Mouse (Mus musculus): Measurements from ENCODE around the gene Trh. TPM values are rescaled to one million over a fixed set of nuclear protein-coding genes. Genes with fewer than 3 reads are reported as not detected.

Gene Trh
- 6.6 and 11.1 TPM in 2 replicates for polyA plus RNA-seq (2014; fragmentation: Nextera tagmentation; extraction: Ambion mirVana)

- Histone ChIP-seq H3K27me3 (ENCODE audit: control insufficient read depth, insufficient read depth, low read length) (peaks cover 21% of the 10 kb centered on the region; the same call in 1 of the 2 replicates), H3K36me3 (ENCODE audit: control insufficient read depth, insufficient read depth, low read length) (no peaks in the 10 kb centered on the region), H3K9me3 (ENCODE audit: control insufficient read depth, low read length) (no peaks in the 10 kb centered on the region), H3K9ac (ENCODE audit: low read length) (peak within 1 kb of the TSS; percentile 64), H3K4me2 (peak within 1 kb of the TSS; percentile 57), H3K27ac (ENCODE audit: low read depth, low read length) (no peak within 1 kb of the TSS), H3K4me3 (ENCODE audit: low read depth, low read length) (peak within 1 kb of the TSS; percentile 26), H3K4me1 (ENCODE audit: control insufficient read depth, insufficient read depth, low read length) (peaks cover 19% of the 10 kb centered on the region)
- 1% methylated on average over 31 of the region's 31 CpGs for WGBS
- ATAC-seq (ENCODE audit: low FRiP score), result 0 out of 2 replicates have a peak, but pooled peaks have one; percentile 17
- DNase-seq (ENCODE audit: low spot score, missing footprints), result peak; percentile 91
These were observed at the start of gene Trh for GRCm38 (mm10) chr6:92244591-92244990. Trh (minus strand) TSS chr6:92244650.

GRCm38 (mm10) chr6:92290826-92291225 is 46.4 kb upstream of the Trh start:
- H3K27me3 ChIP-seq (ENCODE audit: control insufficient read depth, insufficient read depth, low read length), result no peaks in the 10 kb centered on the region
- no peak overlapping the region for H3K4me3 ChIP-seq (ENCODE audit: low read depth, low read length)
- H3K9ac ChIP-seq (ENCODE audit: low read length), result no peak overlapping the region
- no peaks in the 10 kb centered on the region for H3K4me1 ChIP-seq (ENCODE audit: control insufficient read depth, insufficient read depth, low read length)
- H3K27ac ChIP-seq (ENCODE audit: low read depth, low read length), result no peak overlapping the region
- ATAC-seq (ENCODE audit: low FRiP score) (no peak), DNase-seq (ENCODE audit: low spot score, missing footprints) (no peak)
- WGBS, result 89% methylated on average over 3 of the region's 3 CpGs
- no peaks in the 10 kb centered on the region for H3K36me3 ChIP-seq (ENCODE audit: control insufficient read depth, insufficient read depth, low read length)
- no peaks in the 10 kb centered on the region for H3K9me3 ChIP-seq (ENCODE audit: control insufficient read depth, low read length)
- H3K4me2 ChIP-seq, result no peak overlapping the region

- Histone ChIP-seq H3K4me3 (ENCODE audit: low read depth, low read length) (no peak overlapping the region), H3K27me3 (ENCODE audit: control insufficient read depth, insufficient read depth, low read length) (no peaks in the 10 kb centered on the region), H3K9ac (ENCODE audit: low read length) (no peak overlapping the region), H3K4me2 (no peak overlapping the region), H3K9me3 (ENCODE audit: control insufficient read depth, low read length) (no peaks in the 10 kb centered on the region), H3K4me1 (ENCODE audit: control insufficient read depth, insufficient read depth, low read length) (no peaks in the 10 kb centered on the region), H3K36me3 (ENCODE audit: control insufficient read depth, insufficient read depth, low read length) (no peaks in the 10 kb centered on the region), H3K27ac (ENCODE audit: low read depth, low read length) (no peak overlapping the region)
- 56% methylated on average over 4 of the region's 4 CpGs for WGBS
- ATAC-seq (ENCODE audit: low FRiP score) (no peak), DNase-seq (ENCODE audit: low spot score, missing footprints) (no peak)
These were observed 42.4 kb upstream of the Trh start for GRCm38 (mm10) chr6:92286889-92287288.

DNA sequence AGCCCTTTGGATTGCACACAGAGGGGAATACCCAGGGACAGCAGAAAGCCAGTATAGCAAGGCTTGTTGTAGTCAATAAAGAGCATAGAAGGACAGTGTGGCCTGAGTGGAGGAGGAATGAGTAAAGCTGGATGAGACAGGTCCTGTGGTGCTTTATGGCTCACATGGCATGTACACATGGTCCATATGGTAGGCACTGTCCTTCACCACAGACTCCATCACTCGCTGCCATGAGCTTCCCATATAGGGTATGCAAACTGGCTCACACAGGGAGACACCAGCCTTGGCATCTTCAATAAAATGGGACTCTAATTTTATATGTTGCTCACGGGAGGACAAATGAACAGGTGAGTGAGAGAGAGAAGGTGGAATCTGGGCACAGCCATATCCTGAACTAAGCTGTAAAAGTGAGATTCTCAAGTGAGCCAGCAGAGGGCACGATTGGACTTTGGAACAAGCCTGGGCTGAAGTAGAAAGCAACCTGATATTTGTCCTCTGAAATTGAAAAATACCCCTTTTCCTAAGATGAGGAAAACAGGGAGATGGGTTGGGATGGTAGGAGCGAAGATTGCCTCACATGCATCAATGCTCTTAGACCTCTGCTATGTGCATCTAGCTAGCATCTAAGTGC is 41.9 kb upstream of the Trh start:
- H3K4me2 ChIP-seq, result no peak overlapping the region
- no peak overlapping the region for H3K9ac ChIP-seq (ENCODE audit: low read length)
- no peaks in the 10 kb centered on the region for H3K9me3 ChIP-seq (ENCODE audit: control insufficient read depth, low read length)
- ATAC-seq (ENCODE audit: low FRiP score) (no peak), DNase-seq (ENCODE audit: low spot score, missing footprints) (peak; percentile 92)
- H3K27ac ChIP-seq (ENCODE audit: low read depth, low read length), result no peak overlapping the region
- 40% methylated on average over 4 of the region's 4 CpGs for WGBS
- no peaks in the 10 kb centered on the region for H3K27me3 ChIP-seq (ENCODE audit: control insufficient read depth, insufficient read depth, low read length)
- H3K36me3 ChIP-seq (ENCODE audit: control insufficient read depth, insufficient read depth, low read length), result no peaks in the 10 kb centered on the region
- no peak overlapping the region for H3K4me3 ChIP-seq (ENCODE audit: low read depth, low read length)
- no peaks in the 10 kb centered on the region for H3K4me1 ChIP-seq (ENCODE audit: control insufficient read depth, insufficient read depth, low read length)

DNA sequence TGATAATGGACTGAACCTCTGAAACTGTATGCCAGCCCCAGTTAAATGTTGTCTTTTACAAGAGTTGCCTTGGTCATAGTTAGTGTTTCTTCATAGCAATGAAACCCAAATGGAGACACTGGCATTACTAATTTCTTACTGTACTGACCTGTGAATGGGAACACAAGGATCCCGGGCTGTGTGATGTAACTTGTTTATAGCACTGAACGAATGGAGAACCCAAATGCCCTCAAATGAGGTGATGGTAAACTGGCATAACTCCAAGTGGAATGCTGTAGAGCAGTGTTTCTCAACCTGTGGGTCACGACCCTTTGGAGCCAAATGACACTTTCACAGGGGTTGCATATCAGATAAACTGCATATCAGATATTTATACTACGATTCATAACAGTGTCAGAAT is 41.1 kb upstream of the Trh start:
- H3K27ac ChIP-seq (ENCODE audit: low read depth, low read length), result no peak overlapping the region
- WGBS, result 77% methylated on average over 4 of the region's 4 CpGs
- H3K9ac ChIP-seq (ENCODE audit: low read length), result no peak overlapping the region
- DNase-seq (ENCODE audit: low spot score, missing footprints) (no peak), ATAC-seq (ENCODE audit: low FRiP score) (no peak)
- H3K4me3 ChIP-seq (ENCODE audit: low read depth, low read length), result no peak overlapping the region
- no peaks in the 10 kb centered on the region for H3K27me3 ChIP-seq (ENCODE audit: control insufficient read depth, insufficient read depth, low read length)
- H3K4me2 ChIP-seq, result no peak overlapping the region
- no peaks in the 10 kb centered on the region for H3K9me3 ChIP-seq (ENCODE audit: control insufficient read depth, low read length)
- no peaks in the 10 kb centered on the region for H3K36me3 ChIP-seq (ENCODE audit: control insufficient read depth, insufficient read depth, low read length)
- H3K4me1 ChIP-seq (ENCODE audit: control insufficient read depth, insufficient read depth, low read length), result no peaks in the 10 kb centered on the region

GRCm38 (mm10) chr6:92277179-92277578 is 32.7 kb upstream of the Trh start:
- DNase-seq (ENCODE audit: low spot score, missing footprints) (no peak), ATAC-seq (ENCODE audit: low FRiP score) (no peak)
- Histone ChIP-seq H3K27ac (ENCODE audit: low read depth, low read length) (no peak overlapping the region), H3K9ac (ENCODE audit: low read length) (no peak overlapping the region), H3K4me1 (ENCODE audit: control insufficient read depth, insufficient read depth, low read length) (peaks cover 2% of the 10 kb centered on the region; the same call in 1 of the 2 replicates), H3K27me3 (ENCODE audit: control insufficient read depth, insufficient read depth, low read length) (no peaks in the 10 kb centered on the region), H3K4me3 (ENCODE audit: low read depth, low read length) (no peak overlapping the region), H3K36me3 (ENCODE audit: control insufficient read depth, insufficient read depth, low read length) (no peaks in the 10 kb centered on the region), H3K4me2 (no peak overlapping the region), H3K9me3 (ENCODE audit: control insufficient read depth, low read length) (no peaks in the 10 kb centered on the region)
- WGBS, result 70% methylated on average over 1 of the region's 1 CpGs

GRCm38 (mm10) chr6:92273652-92274322 is 29.3 kb upstream of the Trh start:
- Histone ChIP-seq H3K36me3 (ENCODE audit: control insufficient read depth, insufficient read depth, low read length) (no peaks in the 10 kb centered on the region), H3K9me3 (ENCODE audit: control insufficient read depth, low read length) (no peaks in the 10 kb centered on the region), H3K4me3 (ENCODE audit: low read depth, low read length) (no peak overlapping the region), H3K4me2 (no peak overlapping the region), H3K4me1 (ENCODE audit: control insufficient read depth, insufficient read depth, low read length) (peaks cover 2% of the 10 kb centered on the region; the same call in 1 of the 2 replicates), H3K27me3 (ENCODE audit: control insufficient read depth, insufficient read depth, low read length) (no peaks in the 10 kb centered on the region), H3K27ac (ENCODE audit: low read depth, low read length) (no peak overlapping the region), H3K9ac (ENCODE audit: low read length) (no peak overlapping the region)
- DNase-seq (ENCODE audit: low spot score, missing footprints) (no peak), ATAC-seq (ENCODE audit: low FRiP score) (no peak)
- 80% methylated on average over 6 of the region's 6 CpGs for WGBS

GRCm38 (mm10) chr6:92272601-92273000 is 28.2 kb upstream of the Trh start:
- no peak overlapping the region for H3K9ac ChIP-seq (ENCODE audit: low read length)
- no peaks in the 10 kb centered on the region for H3K36me3 ChIP-seq (ENCODE audit: control insufficient read depth, insufficient read depth, low read length)
- peaks cover 2% of the 10 kb centered on the region; the same call in 1 of the 2 replicates for H3K4me1 ChIP-seq (ENCODE audit: control insufficient read depth, insufficient read depth, low read length)
- no peak overlapping the region for H3K27ac ChIP-seq (ENCODE audit: low read depth, low read length)
- WGBS, result 53% methylated on average over 3 of the region's 3 CpGs
- no peak overlapping the region for H3K4me3 ChIP-seq (ENCODE audit: low read depth, low read length)
- DNase-seq (ENCODE audit: low spot score, missing footprints) (no peak), ATAC-seq (ENCODE audit: low FRiP score) (no peak)
- H3K27me3 ChIP-seq (ENCODE audit: control insufficient read depth, insufficient read depth, low read length), result no peaks in the 10 kb centered on the region
- H3K4me2 ChIP-seq, result no peak overlapping the region
- H3K9me3 ChIP-seq (ENCODE audit: control insufficient read depth, low read length), result no peaks in the 10 kb centered on the region

- H3K27ac ChIP-seq (ENCODE audit: low read depth, low read length), result no peak overlapping the region
- H3K4me2 ChIP-seq, result no peak overlapping the region
- DNase-seq (ENCODE audit: low spot score, missing footprints), result peak; percentile 98
- no peak overlapping the region for H3K9ac ChIP-seq (ENCODE audit: low read length)
- WGBS, result 15% methylated on average over 4 of the region's 4 CpGs
- no peaks in the 10 kb centered on the region for H3K27me3 ChIP-seq (ENCODE audit: control insufficient read depth, insufficient read depth, low read length)
- no peaks in the 10 kb centered on the region for H3K9me3 ChIP-seq (ENCODE audit: control insufficient read depth, low read length)
- peaks cover 2% of the 10 kb centered on the region; the same call in 1 of the 2 replicates for H3K4me1 ChIP-seq (ENCODE audit: control insufficient read depth, insufficient read depth, low read length)
- H3K4me3 ChIP-seq (ENCODE audit: low read depth, low read length), result no peak overlapping the region
- no peaks in the 10 kb centered on the region for H3K36me3 ChIP-seq (ENCODE audit: control insufficient read depth, insufficient read depth, low read length)
- peak; percentile 38; the same call in 1 of the 2 replicates for ATAC-seq (ENCODE audit: low FRiP score)
These were observed 24.6 kb upstream of the Trh start for GRCm38 (mm10) chr6:92269019-92269418.

Data from midbrain, embryonic 11.5 days (tissue).